Mouse (Mus musculus): ENCODE data around the gene Hk2. TPM values are rescaled to one million over a fixed set of nuclear protein-coding genes. Genes with fewer than 3 reads are reported as not detected.

Gene Hk2
- polyA plus RNA-seq, 1 experiment from 2014 or later: 4.0 TPM

GRCm38 (mm10) chr6:82716126-82716525 lies 58.1 kb downstream of the Hk2 start:
- Histone ChIP-seq H3K4me2 (ENCODE audit: low read length) (no peak overlapping the region), H3K9ac (replicated peaks; ENCODE audit: low read length) (no peak overlapping the region), H3K27me3 (ENCODE audit: control insufficient read depth, insufficient read depth, low read length) (no peaks in the 10 kb centered on the region), H3K4me3 (replicated peaks; ENCODE audit: low read depth, low read length) (no peak overlapping the region), H3K4me1 (ENCODE audit: control insufficient read depth, insufficient read depth, low read length) (no peaks in the 10 kb centered on the region), H3K36me3 (ENCODE audit: control insufficient read depth, insufficient read depth, low read length) (no peaks in the 10 kb centered on the region), H3K27ac (replicated peaks; ENCODE audit: low read depth, low read length) (no peak overlapping the region), H3K9me3 (ENCODE audit: control insufficient read depth, low read length) (no peaks in the 10 kb centered on the region)
- no peak for ATAC-seq (ENCODE audit: low FRiP score, low TSS enrichment)
- DNase-seq: no peak
- 90% methylated on average over 4 of the region's 4 CpGs for WGBS

- H3K27ac ChIP-seq (replicated peaks; ENCODE audit: low read depth, low read length): no peak overlapping the region
- H3K9me3 ChIP-seq (ENCODE audit: control insufficient read depth, low read length): no peaks in the 10 kb centered on the region
- H3K4me1 ChIP-seq (ENCODE audit: control insufficient read depth, insufficient read depth, low read length): no peaks in the 10 kb centered on the region
- ATAC-seq (ENCODE audit: low FRiP score, low TSS enrichment): no peak
- 84% methylated on average over 3 of the region's 3 CpGs for WGBS
- H3K36me3 ChIP-seq (ENCODE audit: control insufficient read depth, insufficient read depth, low read length): no peaks in the 10 kb centered on the region
- no peak overlapping the region for H3K9ac ChIP-seq (replicated peaks; ENCODE audit: low read length)
- no peaks in the 10 kb centered on the region for H3K27me3 ChIP-seq (ENCODE audit: control insufficient read depth, insufficient read depth, low read length)
- no peak overlapping the region for H3K4me2 ChIP-seq (ENCODE audit: low read length)
- no peak for DNase-seq
- no peak overlapping the region for H3K4me3 ChIP-seq (replicated peaks; ENCODE audit: low read depth, low read length)
These were observed 58.6 kb downstream of the Hk2 start for GRCm38 (mm10) chr6:82715653-82716052.

GRCm38 (mm10) chr6:82715253-82715652 lies 59.0 kb downstream of the Hk2 start:
- no peak overlapping the region for H3K4me2 ChIP-seq (ENCODE audit: low read length)
- DNase-seq: no peak
- no peaks in the 10 kb centered on the region for H3K9me3 ChIP-seq (ENCODE audit: control insufficient read depth, low read length)
- 88% methylated on average over 6 of the region's 6 CpGs for WGBS
- H3K4me3 ChIP-seq (replicated peaks; ENCODE audit: low read depth, low read length): no peak overlapping the region
- H3K9ac ChIP-seq (replicated peaks; ENCODE audit: low read length): no peak overlapping the region
- H3K27me3 ChIP-seq (ENCODE audit: control insufficient read depth, insufficient read depth, low read length): no peaks in the 10 kb centered on the region
- no peak overlapping the region for H3K27ac ChIP-seq (replicated peaks; ENCODE audit: low read depth, low read length)
- H3K36me3 ChIP-seq (ENCODE audit: control insufficient read depth, insufficient read depth, low read length): no peaks in the 10 kb centered on the region
- no peaks in the 10 kb centered on the region for H3K4me1 ChIP-seq (ENCODE audit: control insufficient read depth, insufficient read depth, low read length)
- ATAC-seq (ENCODE audit: low FRiP score, low TSS enrichment): no peak

- Histone ChIP-seq H3K4me3 (replicated peaks; ENCODE audit: low read depth, low read length) (no peak overlapping the region), H3K27me3 (ENCODE audit: control insufficient read depth, insufficient read depth, low read length) (no peaks in the 10 kb centered on the region), H3K4me2 (ENCODE audit: low read length) (no peak overlapping the region), H3K9ac (replicated peaks; ENCODE audit: low read length) (no peak overlapping the region), H3K27ac (replicated peaks; ENCODE audit: low read depth, low read length) (no peak overlapping the region), H3K4me1 (ENCODE audit: control insufficient read depth, insufficient read depth, low read length) (no peaks in the 10 kb centered on the region), H3K36me3 (ENCODE audit: control insufficient read depth, insufficient read depth, low read length) (no peaks in the 10 kb centered on the region), H3K9me3 (ENCODE audit: control insufficient read depth, low read length) (no peaks in the 10 kb centered on the region)
- 92% methylated on average over 5 of the region's 5 CpGs for WGBS
- DNase-seq (no peak), ATAC-seq (ENCODE audit: low FRiP score, low TSS enrichment) (no peak)
These were observed 59.4 kb downstream of the Hk2 start for GRCm38 (mm10) chr6:82714841-82715240.

GRCm38 (mm10) chr6:82714243-82714642 lies 60.0 kb downstream of the Hk2 start:
- no peak overlapping the region for H3K4me2 ChIP-seq (ENCODE audit: low read length)
- WGBS: 15% methylated on average over 3 of the region's 3 CpGs

GRCm38 (mm10) chr6:82707742-82708141 lies 66.5 kb downstream of the Hk2 start:
- Histone ChIP-seq H3K36me3 (ENCODE audit: control insufficient read depth, insufficient read depth, low read length) (no peaks in the 10 kb centered on the region), H3K4me1 (ENCODE audit: control insufficient read depth, insufficient read depth, low read length) (no peaks in the 10 kb centered on the region), H3K4me2 (ENCODE audit: low read length) (no peak overlapping the region), H3K9ac (replicated peaks; ENCODE audit: low read length) (no peak overlapping the region), H3K27me3 (ENCODE audit: control insufficient read depth, insufficient read depth, low read length) (no peaks in the 10 kb centered on the region), H3K9me3 (ENCODE audit: control insufficient read depth, low read length) (no peaks in the 10 kb centered on the region), H3K4me3 (replicated peaks; ENCODE audit: low read depth, low read length) (no peak overlapping the region), H3K27ac (replicated peaks; ENCODE audit: low read depth, low read length) (no peak overlapping the region)
- DNase-seq (no peak), ATAC-seq (ENCODE audit: low FRiP score, low TSS enrichment) (no peak)
- 84% methylated on average over 3 of the region's 3 CpGs for whole genome bisulfite sequencing

More at GRCm38 (mm10) chr6:82714243-82714642, 60.0 kb downstream of the Hk2 start:
- Histone ChIP-seq H3K4me1 (ENCODE audit: control insufficient read depth, insufficient read depth, low read length) (no peaks in the 10 kb centered on the region), H3K4me3 (replicated peaks; ENCODE audit: low read depth, low read length) (no peak overlapping the region), H3K36me3 (ENCODE audit: control insufficient read depth, insufficient read depth, low read length) (no peaks in the 10 kb centered on the region), H3K9ac (replicated peaks; ENCODE audit: low read length) (no peak overlapping the region), H3K27ac (replicated peaks; ENCODE audit: low read depth, low read length) (no peak overlapping the region), H3K9me3 (ENCODE audit: control insufficient read depth, low read length) (no peaks in the 10 kb centered on the region), H3K27me3 (ENCODE audit: control insufficient read depth, insufficient read depth, low read length) (no peaks in the 10 kb centered on the region)
- ATAC-seq (ENCODE audit: low FRiP score, low TSS enrichment) (no peak), DNase-seq (peak; percentile 78)

- H3K9ac ChIP-seq (replicated peaks; ENCODE audit: low read length): no peak overlapping the region
- DNase-seq: no peak
- H3K36me3 ChIP-seq (ENCODE audit: control insufficient read depth, insufficient read depth, low read length): no peaks in the 10 kb centered on the region
- H3K9me3 ChIP-seq (ENCODE audit: control insufficient read depth, low read length): no peaks in the 10 kb centered on the region
- no peak for ATAC-seq (ENCODE audit: low FRiP score, low TSS enrichment)
- no peak overlapping the region for H3K27ac ChIP-seq (replicated peaks; ENCODE audit: low read depth, low read length)
- H3K4me3 ChIP-seq (replicated peaks; ENCODE audit: low read depth, low read length): no peak overlapping the region
- no peaks in the 10 kb centered on the region for H3K27me3 ChIP-seq (ENCODE audit: control insufficient read depth, insufficient read depth, low read length)
- WGBS: 89% methylated on average over 10 of the region's 10 CpGs
- no peaks in the 10 kb centered on the region for H3K4me1 ChIP-seq (ENCODE audit: control insufficient read depth, insufficient read depth, low read length)
- no peak overlapping the region for H3K4me2 ChIP-seq (ENCODE audit: low read length)
These were observed 67.0 kb downstream of the Hk2 start for GRCm38 (mm10) chr6:82707241-82707640.

- no peaks in the 10 kb centered on the region for H3K9me3 ChIP-seq (ENCODE audit: control insufficient read depth, low read length)
- no peaks in the 10 kb centered on the region for H3K36me3 ChIP-seq (ENCODE audit: control insufficient read depth, insufficient read depth, low read length)
- DNase-seq: no peak
- WGBS: 84% methylated on average over 5 of the region's 5 CpGs
- H3K27me3 ChIP-seq (ENCODE audit: control insufficient read depth, insufficient read depth, low read length): no peaks in the 10 kb centered on the region
- no peak for ATAC-seq (ENCODE audit: low FRiP score, low TSS enrichment)
- no peak within 1 kb of the TSS for H3K27ac ChIP-seq (replicated peaks; ENCODE audit: low read depth, low read length)
- peaks cover 5% of the 10 kb centered on the region for H3K4me1 ChIP-seq (ENCODE audit: control insufficient read depth, insufficient read depth, low read length)
- H3K9ac ChIP-seq (replicated peaks; ENCODE audit: low read length): no peak within 1 kb of the TSS
- H3K4me3 ChIP-seq (replicated peaks; ENCODE audit: low read depth, low read length): no peak within 1 kb of the TSS
- H3K4me2 ChIP-seq (ENCODE audit: low read length): no peak within 1 kb of the TSS
These were observed 69.0 kb downstream of the Hk2 start, which contains the start of gene Pole4 for GRCm38 (mm10) chr6:82705221-82705620. Gene Pole4 (minus strand): TSS chr6:82705365.

- Histone ChIP-seq H3K27me3 (ENCODE audit: control insufficient read depth, insufficient read depth, low read length) (no peaks in the 10 kb centered on the region), H3K4me2 (ENCODE audit: low read length) (no peak overlapping the region), H3K36me3 (ENCODE audit: control insufficient read depth, insufficient read depth, low read length) (no peaks in the 10 kb centered on the region), H3K9me3 (ENCODE audit: control insufficient read depth, low read length) (no peaks in the 10 kb centered on the region), H3K4me3 (replicated peaks; ENCODE audit: low read depth, low read length) (no peak overlapping the region), H3K9ac (replicated peaks; ENCODE audit: low read length) (no peak overlapping the region), H3K27ac (replicated peaks; ENCODE audit: low read depth, low read length) (no peak overlapping the region), H3K4me1 (ENCODE audit: control insufficient read depth, insufficient read depth, low read length) (peaks cover 13% of the 10 kb centered on the region)
- DNase-seq: no peak
- 91% methylated on average over 3 of the region's 3 CpGs for WGBS
- no peak for ATAC-seq (ENCODE audit: low FRiP score, low TSS enrichment)
These were observed 70.5 kb downstream of the Hk2 start for GRCm38 (mm10) chr6:82703710-82704109.
